Mouse (Mus musculus): ENCODE results near the gene 9630041A04Rik.

DNA sequence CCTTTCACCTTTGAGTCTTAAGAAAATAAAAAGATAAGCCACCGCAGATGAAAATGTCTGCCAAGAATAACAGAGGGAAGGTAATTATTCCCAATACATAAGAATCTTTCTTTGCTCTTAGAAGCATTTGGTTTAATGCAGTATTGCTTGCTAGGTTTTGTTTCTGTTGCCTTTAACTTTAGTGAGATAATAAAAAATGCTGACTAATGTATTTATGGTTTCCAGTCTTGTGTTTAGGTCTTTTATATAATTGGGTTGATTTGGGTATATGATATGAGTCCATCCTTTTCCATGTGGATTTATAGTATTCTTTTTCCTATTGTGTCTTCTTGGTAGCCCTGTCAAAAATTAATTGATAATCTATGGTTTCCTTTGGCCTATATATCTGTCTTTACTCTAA, 36.2 kb downstream of the 9630041A04Rik start:
- TF ChIP-seq ZNF384 (IDR thresholded peaks at IDR 0.05; ENCODE audit: low read depth, low read length) (no peak), HCFC1 (IDR thresholded peaks at IDR 0.05; ENCODE audit: borderline replicate concordance, insufficient read depth, low read length) (no peak), ZC3H11A (IDR thresholded peaks at IDR 0.05; ENCODE audit: borderline replicate concordance, low read depth, low read length) (no peak)
